Mouse (Mus musculus) small intestine, adult 2 months (tissue): Measurements from ENCODE around the gene Gp1ba. TPM values are rescaled to one million over a fixed set of nuclear protein-coding genes. Genes with fewer than 3 reads are reported as not detected.

Experiments used
- H3K27ac ChIP-seq: fragments of 200-500 bp; 2 replicates; pipeline ENCODE4 v1.5.1; 2012; ENCODE audit warnings: low read depth, low read length, control low read depth, inconsistent platforms; ENCODE audit not compliant: insufficient read depth
- H3K27me3 ChIP-seq: fragments of 200-500 bp; 2 replicates; pipeline ENCODE4 v1.6.1; 2012; ENCODE audit warnings: mild to moderate bottlenecking, moderate library complexity, low read length, inconsistent platforms; ENCODE audit not compliant: control insufficient read depth, insufficient read depth
- H3K36me3 ChIP-seq: fragments of 200-500 bp; 2 replicates; pipeline ENCODE4 v1.6.1; 2012; ENCODE audit warnings: mild to moderate bottlenecking, low read length, control low read depth, inconsistent platforms; ENCODE audit not compliant: control insufficient read depth, insufficient read depth
- H3K4me1 ChIP-seq: fragments of 200-500 bp; 2 replicates; pipeline ENCODE4 v1.6.1; 2012; ENCODE audit warnings: low read length, inconsistent platforms, mixed read lengths; ENCODE audit not compliant: control insufficient read depth, insufficient read depth, insufficient read length
- H3K4me3 ChIP-seq: fragments of 200-500 bp; 2 replicates; pipeline ENCODE4 v1.5.1; 2012; ENCODE audit warnings: low read depth, mild to moderate bottlenecking, control low read depth, inconsistent platforms, low read length, moderate library complexity
- CTCF ChIP-seq: fragments of 200-500 bp; IDR thresholded peaks from 2 replicates; pipeline ENCODE4 v1.5.1; 2012; ENCODE audit warnings: low read depth, mild to moderate bottlenecking, control low read depth, inconsistent platforms, low read length, moderate library complexity, mixed read lengths; ENCODE audit not compliant: insufficient replicate concordance, insufficient read length; ENCODE audit errors: extremely low read depth
- POLR2A ChIP-seq: fragments of 200-500 bp; IDR thresholded peaks from 2 replicates; pipeline ENCODE4 v1.6.1; 2012; ENCODE audit warnings: low read depth, mild to moderate bottlenecking, control low read depth, inconsistent platforms, low read length, moderate library complexity
- WGBS: fragments of 180-500 bp; shearing (Covaris S2); methylation state at CpG from one replicate; pipeline ENCODE4 v1.1.7; 2018; 5-methylcytosine and 5-hydroxymethylcytosine counted together
- polyA plus RNA-seq: library from polyadenylated mRNA; depleted of rRNA; stranded (reverse); fragments of >200 nt; gene quantifications from 2 replicates; pipeline ENCODE4 v1.2.3, GENCODE M21; 2012

Gp1ba gene
- polyA plus RNA-seq, 1 experiment, result 0.04 TPM

DNA sequence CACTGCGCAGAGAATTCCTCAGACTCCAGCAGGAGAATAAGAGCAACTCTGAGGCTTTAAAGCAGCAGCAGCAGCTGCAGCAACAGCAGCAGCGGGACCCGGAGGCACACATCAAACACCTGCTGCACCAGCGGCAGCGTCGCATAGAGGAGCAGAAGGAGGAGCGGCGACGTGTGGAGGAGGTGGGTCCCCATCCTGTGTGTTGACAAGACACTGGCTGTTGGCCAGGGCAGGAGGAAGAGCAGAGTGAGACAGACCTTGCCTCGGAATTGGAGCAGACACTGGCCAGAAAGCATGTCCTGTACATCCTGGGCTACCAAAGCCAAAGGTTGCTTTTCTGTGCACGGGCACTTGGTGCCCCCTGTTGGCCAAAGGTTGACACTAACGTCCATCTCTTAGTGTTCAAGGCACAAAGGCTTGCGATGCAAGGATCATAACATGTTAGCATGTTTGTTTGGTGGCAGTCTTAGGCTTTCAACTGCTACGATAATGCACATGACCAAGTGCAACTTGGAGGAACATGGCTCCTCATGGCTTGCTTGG is 33.8 kb upstream of the Gp1ba start:
- no peaks in the 10 kb centered on the region for H3K27me3 ChIP-seq

DNA sequence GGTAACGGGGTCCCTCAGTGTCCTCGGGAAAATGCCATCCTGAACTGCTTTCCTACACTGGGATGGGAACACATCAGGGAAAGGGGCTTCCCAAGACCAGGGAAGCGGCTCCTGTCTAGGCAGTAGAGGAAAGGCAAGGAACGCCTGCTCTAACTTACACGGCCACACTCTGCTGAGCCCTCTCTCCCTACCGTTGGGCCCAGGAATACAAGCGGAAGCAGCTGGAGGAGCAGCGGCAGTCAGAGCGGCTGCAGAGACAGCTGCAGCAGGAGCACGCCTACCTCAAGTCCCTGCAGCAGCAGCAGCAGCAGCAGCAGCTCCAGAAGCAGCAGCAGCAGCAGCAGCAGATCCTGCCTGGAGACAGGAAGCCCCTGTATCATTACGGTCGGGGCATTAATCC is 32.2 kb upstream of the Gp1ba start:
- Histone ChIP-seq H3K4me3 (no peak overlapping the region), H3K27ac (no peak overlapping the region), H3K4me1 (peaks cover 5% of the 10 kb centered on the region), H3K36me3 (peaks cover 65% of the 10 kb centered on the region), H3K27me3 (no peaks in the 10 kb centered on the region)
- WGBS, result 90% methylated on average over 12 of the region's 12 CpGs
- TF ChIP-seq CTCF, result no peak
- no peak for TF ChIP-seq POLR2A

More for the DNA sequence above, 33.8 kb upstream of the Gp1ba start:
- no peak for TF ChIP-seq POLR2A
- peak; percentile 85; the same call in 1 of the 2 replicates for TF ChIP-seq CTCF
- peaks cover 5% of the 10 kb centered on the region for H3K4me1 ChIP-seq
- no peak overlapping the region for H3K27ac ChIP-seq
- peaks cover 53% of the 10 kb centered on the region for H3K36me3 ChIP-seq
- 61% methylated on average over 14 of the region's 14 CpGs for WGBS
- no peak overlapping the region for H3K4me3 ChIP-seq

DNA sequence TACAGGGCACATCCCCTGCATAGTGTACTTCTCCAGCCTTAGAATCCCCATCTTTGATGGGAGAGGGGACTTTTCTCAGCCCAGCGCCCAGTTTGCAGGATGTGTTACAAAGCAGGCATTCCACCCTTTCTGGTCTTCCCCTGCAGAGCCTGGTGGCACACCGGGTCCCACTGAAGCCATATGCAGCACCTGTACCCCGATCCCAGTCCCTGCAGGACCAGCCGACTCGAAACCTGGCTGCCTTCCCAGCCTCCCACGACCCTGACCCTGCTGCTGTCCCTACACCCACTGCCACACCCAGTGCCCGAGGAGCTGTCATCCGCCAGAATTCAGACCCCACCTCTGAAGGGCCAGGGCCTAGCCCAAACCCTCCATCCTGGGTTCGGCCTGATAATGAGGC is 31.3 kb upstream of the Gp1ba start:
- Histone ChIP-seq H3K36me3 (peaks cover 69% of the 10 kb centered on the region), H3K27me3 (no peaks in the 10 kb centered on the region), H3K4me1 (peaks cover 5% of the 10 kb centered on the region), H3K4me3 (no peak overlapping the region), H3K27ac (no peak overlapping the region)
- WGBS, result 84% methylated on average over 9 of the region's 9 CpGs
- TF ChIP-seq CTCF (no peak), POLR2A (no peak)

DNA sequence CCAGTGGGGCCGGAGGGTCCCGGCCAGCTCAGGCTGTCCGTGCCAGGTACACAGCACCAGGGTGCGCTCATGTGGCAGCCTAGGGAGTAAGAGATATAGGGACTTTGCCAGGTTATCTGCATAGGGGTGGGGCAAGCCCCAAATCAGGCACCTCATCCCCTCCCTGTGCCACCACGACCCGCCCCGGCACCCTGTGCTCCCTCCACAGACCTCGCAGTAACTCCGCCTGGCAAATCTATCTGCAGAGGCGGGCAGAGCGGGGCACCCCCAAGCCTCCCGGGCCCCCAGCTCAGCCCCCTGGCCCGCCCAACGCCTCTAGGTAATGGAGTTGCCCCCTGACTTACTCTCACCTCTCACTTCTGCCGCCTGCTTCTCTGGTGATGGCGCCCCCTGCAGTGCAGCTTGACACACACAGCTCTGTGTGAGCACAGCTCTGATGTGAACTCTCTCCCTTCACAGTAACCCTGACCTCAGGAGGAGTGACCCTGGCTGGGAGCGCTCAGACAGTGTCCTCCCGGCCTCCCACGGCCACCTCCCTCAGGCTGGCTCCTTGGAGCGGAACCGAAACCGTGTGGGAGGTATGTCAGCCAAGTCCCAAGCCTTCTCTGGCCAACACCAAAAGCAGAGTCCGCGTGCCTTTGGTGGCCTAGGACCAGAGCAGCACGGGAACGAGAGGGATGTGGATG is 30.4 kb upstream of the Gp1ba start:
- H3K36me3 ChIP-seq, result peaks cover 78% of the 10 kb centered on the region
- H3K4me3 ChIP-seq, result no peak overlapping the region
- no peak overlapping the region for H3K27ac ChIP-seq
- H3K27me3 ChIP-seq, result no peaks in the 10 kb centered on the region
- peaks cover 5% of the 10 kb centered on the region for H3K4me1 ChIP-seq
- no peak for TF ChIP-seq POLR2A
- peak; percentile 29; the same call in 1 of the 2 replicates for TF ChIP-seq CTCF
- 93% methylated on average over 26 of the region's 26 CpGs for WGBS

DNA sequence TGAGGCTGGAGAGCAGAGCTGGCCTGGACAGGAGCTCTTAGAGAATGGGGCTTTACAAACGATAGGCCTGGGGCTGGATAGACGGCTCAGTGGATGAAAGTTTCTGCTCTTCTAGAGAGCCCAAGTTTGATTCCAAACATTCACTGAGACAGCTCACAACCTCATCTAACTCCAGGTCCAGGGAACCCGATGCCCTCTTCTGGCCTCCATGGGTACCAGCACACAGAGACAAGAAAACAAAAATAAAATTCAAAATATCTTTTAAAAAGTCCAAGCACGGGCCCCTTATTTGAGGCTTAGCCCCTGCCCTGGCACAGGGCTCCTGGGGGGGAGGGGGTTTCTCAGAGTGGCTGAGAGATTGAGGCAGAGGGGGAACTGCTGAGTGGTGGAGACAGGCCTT is 28.2 kb upstream of the Gp1ba start:
- H3K36me3 ChIP-seq, result peaks cover 69% of the 10 kb centered on the region
- H3K4me3 ChIP-seq, result no peak overlapping the region
- peaks cover 12% of the 10 kb centered on the region for H3K4me1 ChIP-seq
- TF ChIP-seq POLR2A (no peak), CTCF (peak; percentile 17; the same call in 1 of the 2 replicates)
- H3K27me3 ChIP-seq, result no peaks in the 10 kb centered on the region
- 90% methylated on average over 4 of the region's 4 CpGs for WGBS
- no peak overlapping the region for H3K27ac ChIP-seq

DNA sequence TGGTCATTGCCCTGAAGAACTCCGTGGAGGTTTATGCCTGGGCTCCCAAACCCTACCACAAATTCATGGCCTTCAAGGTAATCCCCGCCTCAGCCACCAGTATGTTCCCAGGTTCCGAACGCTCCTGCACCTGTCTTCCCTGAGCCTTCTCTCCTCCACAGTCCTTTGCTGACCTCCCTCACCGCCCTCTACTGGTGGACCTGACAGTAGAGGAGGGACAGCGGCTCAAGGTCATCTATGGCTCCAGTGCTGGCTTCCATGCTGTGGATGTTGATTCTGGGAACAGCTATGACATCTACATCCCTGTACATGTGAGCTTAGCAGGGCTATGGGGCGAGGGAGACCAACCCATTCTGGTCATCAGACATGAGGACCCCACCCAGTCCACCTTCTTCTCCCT is 26.4 kb upstream of the Gp1ba start:
- H3K27ac ChIP-seq, result no peak overlapping the region
- H3K4me1 ChIP-seq, result peaks cover 10% of the 10 kb centered on the region
- H3K4me3 ChIP-seq, result no peak overlapping the region
- TF ChIP-seq CTCF, result no peak
- no peak for TF ChIP-seq POLR2A
- H3K36me3 ChIP-seq, result peaks cover 56% of the 10 kb centered on the region
- 83% methylated on average over 7 of the region's 7 CpGs for WGBS
- H3K27me3 ChIP-seq, result no peaks in the 10 kb centered on the region

DNA sequence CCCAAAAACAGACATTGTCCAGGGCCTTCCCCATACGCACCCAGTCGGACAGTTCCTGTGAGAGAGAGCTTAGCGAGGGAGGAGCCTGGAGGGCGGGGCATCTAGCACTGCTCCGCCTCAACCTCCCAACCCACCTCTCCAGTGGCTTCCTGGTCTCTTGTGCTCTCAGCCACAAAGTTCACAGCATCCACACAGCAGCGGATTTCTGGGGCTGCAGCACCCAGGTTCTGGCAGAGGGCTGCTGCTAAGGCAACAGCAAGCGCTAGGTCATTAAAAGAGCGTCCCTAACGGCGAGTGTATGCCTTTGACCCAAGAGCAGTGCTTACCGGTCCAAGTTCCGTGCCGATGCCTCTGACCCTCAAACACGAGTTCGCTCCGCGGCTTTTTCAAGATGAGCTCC is 23.8 kb upstream of the Gp1ba start:
- Histone ChIP-seq H3K4me3 (peak overlapping the region; percentile 66), H3K36me3 (peaks cover 31% of the 10 kb centered on the region), H3K27ac (0 out of 2 replicates have a peak overlapping the region, but pooled peaks have one; percentile 17), H3K4me1 (peaks cover 10% of the 10 kb centered on the region), H3K27me3 (no peaks in the 10 kb centered on the region)
- no peak for TF ChIP-seq CTCF
- peak; percentile 17; the same call in 1 of the 2 replicates for TF ChIP-seq POLR2A
- WGBS, result 1% methylated on average over 17 of the region's 17 CpGs
